Mouse (Mus musculus) heart, embryonic 10.5 days (tissue): Measurements from ENCODE around the gene Lnpk. TPM values are rescaled to one million over a fixed set of nuclear protein-coding genes. Genes with fewer than 3 reads are reported as not detected.

Experiments
- DNase-seq: peaks from one replicate; pipeline ENCODE4 v3.0.0-alpha.2; 2017; ENCODE audit warnings: low spot score
- H3K27ac ChIP-seq: fragments of 300-500 bp; sonication (generic); 2 replicates; pipeline ENCODE4 v1.5.1; 2016; ENCODE audit warnings: mild to moderate bottlenecking
- H3K27me3 ChIP-seq: fragments of 300-500 bp; sonication (generic); 2 replicates; pipeline ENCODE4 v1.6.1; 2016; ENCODE audit warnings: mild to moderate bottlenecking; ENCODE audit not compliant: poor library complexity, insufficient read depth, severe bottlenecking
- H3K36me3 ChIP-seq: fragments of 300-500 bp; sonication (generic); 2 replicates; pipeline ENCODE4 v1.6.1; 2016; ENCODE audit warnings: mild to moderate bottlenecking, moderate library complexity
- H3K4me1 ChIP-seq: fragments of 300-500 bp; sonication (generic); 2 replicates; pipeline ENCODE4 v1.6.1; 2016; ENCODE audit warnings: mild to moderate bottlenecking
- H3K4me3 ChIP-seq: fragments of 300-500 bp; sonication (generic); 2 replicates; pipeline ENCODE4 v1.5.1; 2016; ENCODE audit warnings: mild to moderate bottlenecking, moderate library complexity
- H3K9me3 ChIP-seq: fragments of 300-500 bp; sonication (generic); 2 replicates; pipeline ENCODE4 v1.6.1; 2016; ENCODE audit warnings: mild to moderate bottlenecking, moderate library complexity
- WGBS: fragments of 180-500 bp; shearing (Covaris S2); methylation state at CpG from one replicate; pipeline ENCODE4 v1.1.7; 2016; 5-methylcytosine and 5-hydroxymethylcytosine counted together
- polyA plus RNA-seq: library from polyadenylated mRNA; unstranded; fragments of >200 nt; fragmentation: Nextera tagmentation; extraction: Ambion mirVana; gene quantifications from 2 replicates; pipeline ENCODE4 v1.2.1, GENCODE M21; 2016

The Lnpk gene
- polyA plus RNA-seq, 1 experiment from 2014 or later, result 24.6 TPM

GRCm38 (mm10) chr2:74559822-74560221, 19.4 kb downstream of the Lnpk start:
- 38% methylated on average over 2 of the region's 2 CpGs for WGBS
- Histone ChIP-seq H3K4me1 (0 out of 2 replicates have a peak, but pooled peaks cover 3% of the 10 kb centered on the region), H3K4me3 (no peak overlapping the region), H3K27ac (no peak overlapping the region), H3K27me3 (no peaks in the 10 kb centered on the region), H3K9me3 (no peaks in the 10 kb centered on the region), H3K36me3 (peaks cover 14% of the 10 kb centered on the region)
- no peak for DNase-seq

GRCm38 (mm10) chr2:74559092-74559491, 20.1 kb downstream of the Lnpk start:
- no peak overlapping the region for H3K27ac ChIP-seq
- 0 out of 2 replicates have a peak, but pooled peaks cover 3% of the 10 kb centered on the region for H3K4me1 ChIP-seq
- H3K27me3 ChIP-seq, result no peaks in the 10 kb centered on the region
- WGBS, result 82% methylated on average over 2 of the region's 2 CpGs
- no peak overlapping the region for H3K4me3 ChIP-seq
- peaks cover 19% of the 10 kb centered on the region for H3K36me3 ChIP-seq
- H3K9me3 ChIP-seq, result no peaks in the 10 kb centered on the region
- DNase-seq, result no peak

GRCm38 (mm10) chr2:74557451-74557850, 21.8 kb downstream of the Lnpk start:
- H3K27me3 ChIP-seq, result no peaks in the 10 kb centered on the region
- no peak overlapping the region for H3K27ac ChIP-seq
- no peak for DNase-seq
- no peaks in the 10 kb centered on the region for H3K9me3 ChIP-seq
- H3K36me3 ChIP-seq, result peaks cover 28% of the 10 kb centered on the region
- 44% methylated on average over 2 of the region's 2 CpGs for WGBS
- H3K4me1 ChIP-seq, result 0 out of 2 replicates have a peak, but pooled peaks cover 3% of the 10 kb centered on the region
- H3K4me3 ChIP-seq, result no peak overlapping the region

GRCm38 (mm10) chr2:74551929-74552328, 27.3 kb downstream of the Lnpk start:
- no peak for DNase-seq
- Histone ChIP-seq H3K36me3 (peaks cover 20% of the 10 kb centered on the region; the same call in 1 of the 2 replicates), H3K4me3 (no peak overlapping the region), H3K27ac (no peak overlapping the region), H3K9me3 (no peaks in the 10 kb centered on the region), H3K4me1 (no peaks in the 10 kb centered on the region), H3K27me3 (no peaks in the 10 kb centered on the region)

GRCm38 (mm10) chr2:74548306-74548705, 30.9 kb downstream of the Lnpk start:
- DNase-seq, result no peak
- no peak overlapping the region for H3K27ac ChIP-seq
- H3K36me3 ChIP-seq, result peaks cover 12% of the 10 kb centered on the region
- H3K4me1 ChIP-seq, result no peaks in the 10 kb centered on the region
- H3K9me3 ChIP-seq, result no peaks in the 10 kb centered on the region
- 82% methylated on average over 2 of the region's 2 CpGs for WGBS
- no peak overlapping the region for H3K4me3 ChIP-seq
- no peaks in the 10 kb centered on the region for H3K27me3 ChIP-seq

- no peak for DNase-seq
- H3K4me1 ChIP-seq, result no peaks in the 10 kb centered on the region; the same call in 1 of the 2 replicates
- no peaks in the 10 kb centered on the region for H3K27me3 ChIP-seq
- H3K4me3 ChIP-seq, result no peak overlapping the region
- no peaks in the 10 kb centered on the region for H3K9me3 ChIP-seq
- H3K36me3 ChIP-seq, result no peaks in the 10 kb centered on the region
- WGBS, result 88% methylated on average over 5 of the region's 5 CpGs
- no peak overlapping the region for H3K27ac ChIP-seq
These were observed 70.9 kb downstream of the Lnpk start for GRCm38 (mm10) chr2:74508302-74508701.

GRCm38 (mm10) chr2:74506439-74506838, 72.8 kb downstream of the Lnpk start:
- DNase-seq, result no peak
- Histone ChIP-seq H3K27me3 (no peaks in the 10 kb centered on the region), H3K27ac (no peak overlapping the region), H3K36me3 (no peaks in the 10 kb centered on the region), H3K9me3 (no peaks in the 10 kb centered on the region), H3K4me1 (no peaks in the 10 kb centered on the region; the same call in 1 of the 2 replicates), H3K4me3 (no peak overlapping the region)
- 38% methylated on average over 8 of the region's 8 CpGs for WGBS

GRCm38 (mm10) chr2:74500307-74500706, 78.9 kb downstream of the Lnpk start:
- no peak overlapping the region for H3K27ac ChIP-seq
- H3K27me3 ChIP-seq, result no peaks in the 10 kb centered on the region
- no peaks in the 10 kb centered on the region for H3K4me1 ChIP-seq
- no peaks in the 10 kb centered on the region for H3K9me3 ChIP-seq
- H3K4me3 ChIP-seq, result no peak overlapping the region
- H3K36me3 ChIP-seq, result no peaks in the 10 kb centered on the region
- no peak for DNase-seq
- WGBS, result 90% methylated on average over 2 of the region's 2 CpGs

GRCm38 (mm10) chr2:74497851-74498250, 81.4 kb downstream of the Lnpk start:
- no peaks in the 10 kb centered on the region for H3K4me1 ChIP-seq
- 88% methylated on average over 5 of the region's 5 CpGs for WGBS
- H3K4me3 ChIP-seq, result no peak overlapping the region
- H3K27ac ChIP-seq, result no peak overlapping the region
- no peaks in the 10 kb centered on the region for H3K27me3 ChIP-seq
- no peaks in the 10 kb centered on the region for H3K9me3 ChIP-seq
- no peak for DNase-seq
- no peaks in the 10 kb centered on the region for H3K36me3 ChIP-seq

- no peaks in the 10 kb centered on the region for H3K9me3 ChIP-seq
- H3K27ac ChIP-seq, result no peak overlapping the region
- H3K27me3 ChIP-seq, result no peaks in the 10 kb centered on the region
- H3K4me1 ChIP-seq, result no peaks in the 10 kb centered on the region
- WGBS, result 78% methylated on average over 13 of the region's 13 CpGs
- no peak for DNase-seq
- H3K36me3 ChIP-seq, result no peaks in the 10 kb centered on the region
- H3K4me3 ChIP-seq, result no peak overlapping the region
These were observed 87.8 kb downstream of the Lnpk start for GRCm38 (mm10) chr2:74491426-74491825.

- Histone ChIP-seq H3K9me3 (no peaks in the 10 kb centered on the region), H3K36me3 (no peaks in the 10 kb centered on the region), H3K27me3 (no peaks in the 10 kb centered on the region), H3K4me1 (no peaks in the 10 kb centered on the region), H3K4me3 (no peak overlapping the region), H3K27ac (no peak overlapping the region)
- DNase-seq, result no peak
- 85% methylated on average over 1 of the region's 1 CpGs for WGBS
These were observed 89.0 kb downstream of the Lnpk start for GRCm38 (mm10) chr2:74490186-74490585.

- DNase-seq, result no peak
- H3K27me3 ChIP-seq, result no peaks in the 10 kb centered on the region
- 82% methylated on average over 7 of the region's 7 CpGs for WGBS
- no peak overlapping the region for H3K4me3 ChIP-seq
- H3K9me3 ChIP-seq, result no peaks in the 10 kb centered on the region
- no peaks in the 10 kb centered on the region for H3K4me1 ChIP-seq
- H3K36me3 ChIP-seq, result no peaks in the 10 kb centered on the region
- H3K27ac ChIP-seq, result no peak overlapping the region
These were observed 90.8 kb downstream of the Lnpk start for GRCm38 (mm10) chr2:74488443-74488842.

GRCm38 (mm10) chr2:74482651-74483050, 96.6 kb downstream of the Lnpk start:
- H3K27ac ChIP-seq, result no peak overlapping the region
- 89% methylated on average over 10 of the region's 10 CpGs for WGBS

GRCm38 (mm10) chr2:74482086-74482485, 97.1 kb downstream of the Lnpk start:
- H3K9me3 ChIP-seq, result no peaks in the 10 kb centered on the region
- no peaks in the 10 kb centered on the region for H3K36me3 ChIP-seq
- H3K4me1 ChIP-seq, result no peaks in the 10 kb centered on the region
- no peak overlapping the region for H3K4me3 ChIP-seq
- H3K27me3 ChIP-seq, result 0 out of 2 replicates have a peak, but pooled peaks cover 7% of the 10 kb centered on the region
- 87% methylated on average over 10 of the region's 10 CpGs for WGBS
- no peak for DNase-seq
- no peak overlapping the region for H3K27ac ChIP-seq

More at GRCm38 (mm10) chr2:74482651-74483050, 96.6 kb downstream of the Lnpk start:
- Histone ChIP-seq H3K4me3 (no peak overlapping the region), H3K36me3 (no peaks in the 10 kb centered on the region), H3K4me1 (no peaks in the 10 kb centered on the region), H3K9me3 (no peaks in the 10 kb centered on the region), H3K27me3 (0 out of 2 replicates have a peak, but pooled peaks cover 7% of the 10 kb centered on the region)
- no peak for DNase-seq
